Mouse (Mus musculus): Measurements from ENCODE around the gene Prtn3. TPM values are rescaled to one million over a fixed set of nuclear protein-coding genes. Genes with fewer than 3 reads are reported as not detected.

Gene Prtn3
- polyA plus RNA-seq, 1 experiment from 2014 or later, result 19.6 TPM

GRCm38 (mm10) chr10:79853392-79853791 lies 20.9 kb upstream of the Prtn3 start:
- under 1% methylated on average over 15 of the region's 15 CpGs for WGBS
- DNase-seq (ENCODE audit: low spot score) (peak; percentile 87), ATAC-seq (ENCODE audit: insufficient number of reproducible peaks, low FRiP score, low TSS enrichment, low read depth) (peak; percentile 18; the same call in 1 of the 2 replicates)
- peak overlapping the region; percentile 99 for H3K4me3 ChIP-seq (ENCODE audit: low read depth, low read length)
- H3K4me2 ChIP-seq (ENCODE audit: low read depth, severe bottlenecking), result peak overlapping the region; percentile 54
- peaks cover 41% of the 10 kb centered on the region for H3K4me1 ChIP-seq (ENCODE audit: control insufficient read depth, insufficient read depth, low read length)
- peaks cover 11% of the 10 kb centered on the region for H3K36me3 ChIP-seq (ENCODE audit: control insufficient read depth, insufficient read depth, low read length)
- H3K27me3 ChIP-seq (ENCODE audit: control insufficient read depth, insufficient read depth, low read length), result no peaks in the 10 kb centered on the region
- no peaks in the 10 kb centered on the region for H3K9me3 ChIP-seq (ENCODE audit: control insufficient read depth, low read length)
- peak overlapping the region; percentile 77 for H3K9ac ChIP-seq (ENCODE audit: low read length)
- peak overlapping the region; percentile 100 for H3K27ac ChIP-seq (replicated peaks; ENCODE audit: low read depth, low read length)

- ATAC-seq (ENCODE audit: insufficient number of reproducible peaks, low FRiP score, low TSS enrichment, low read depth) (peak; percentile 91), DNase-seq (ENCODE audit: low spot score) (peak; percentile 100)
- peak within 1 kb of the TSS; percentile 99 for H3K9ac ChIP-seq (ENCODE audit: low read length)
- H3K9me3 ChIP-seq (ENCODE audit: control insufficient read depth, low read length), result no peaks in the 10 kb centered on the region
- peak within 1 kb of the TSS; percentile 100 for H3K27ac ChIP-seq (replicated peaks; ENCODE audit: low read depth, low read length)
- peaks cover 42% of the 10 kb centered on the region for H3K4me1 ChIP-seq (ENCODE audit: control insufficient read depth, insufficient read depth, low read length)
- H3K36me3 ChIP-seq (ENCODE audit: control insufficient read depth, insufficient read depth, low read length), result peaks cover 17% of the 10 kb centered on the region
- WGBS, result under 1% methylated on average over 75 of the region's 75 CpGs
- H3K27me3 ChIP-seq (ENCODE audit: control insufficient read depth, insufficient read depth, low read length), result no peaks in the 10 kb centered on the region
- peak within 1 kb of the TSS; percentile 91 for H3K4me2 ChIP-seq (ENCODE audit: low read depth, severe bottlenecking)
- H3K4me3 ChIP-seq (ENCODE audit: low read depth, low read length), result peak within 1 kb of the TSS; percentile 99
Measured at GRCm38 (mm10) chr10:79853860-79854795, 20.1 kb upstream of the Prtn3 start, which contains the start of gene Ptbp1. Ptbp1 (plus strand) TSS chr10:79854427.

DNA sequence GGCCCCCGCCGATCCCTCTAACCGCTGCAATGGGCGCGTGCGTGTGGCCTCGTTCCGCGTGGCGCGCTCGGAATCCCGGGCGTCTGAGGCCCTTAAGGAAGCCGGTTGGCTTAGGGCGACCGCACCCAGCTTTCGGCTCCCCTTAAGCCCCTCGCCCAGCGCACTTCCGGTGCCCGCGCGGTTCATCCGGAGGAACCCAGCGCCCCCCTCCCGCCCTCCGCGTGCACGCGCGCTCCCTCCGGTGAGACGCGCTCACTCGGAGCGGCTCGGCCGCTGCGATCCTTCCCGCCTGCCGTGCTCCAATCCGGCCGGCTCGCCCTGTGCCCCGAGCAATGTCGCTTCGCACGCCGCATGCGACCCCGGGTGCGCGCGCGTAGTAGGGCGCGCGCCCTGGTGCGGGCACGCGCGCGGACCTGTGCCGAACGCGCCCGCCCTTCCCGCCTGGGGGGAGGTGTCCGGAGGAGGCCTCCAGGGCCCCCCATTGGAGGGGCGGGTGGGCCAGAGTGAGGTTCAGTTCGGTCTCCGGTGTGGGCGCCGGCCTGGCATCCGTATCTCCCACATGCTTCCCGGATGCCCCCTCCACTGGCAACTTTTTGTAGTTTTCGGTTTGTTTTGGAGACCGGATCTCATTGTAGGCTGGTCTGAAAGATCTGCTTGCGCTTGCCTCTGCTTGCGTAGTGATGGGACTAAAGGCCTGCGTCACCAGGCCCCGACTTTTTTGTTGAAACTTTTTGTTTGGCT lies 19.3 kb upstream of the Prtn3 start:
- H3K9ac ChIP-seq (ENCODE audit: low read length), result peak overlapping the region; percentile 99
- peak overlapping the region; percentile 91 for H3K4me2 ChIP-seq (ENCODE audit: low read depth, severe bottlenecking)
- no peaks in the 10 kb centered on the region for H3K9me3 ChIP-seq (ENCODE audit: control insufficient read depth, low read length)
- H3K4me1 ChIP-seq (ENCODE audit: control insufficient read depth, insufficient read depth, low read length), result peaks cover 46% of the 10 kb centered on the region
- ATAC-seq (ENCODE audit: insufficient number of reproducible peaks, low FRiP score, low TSS enrichment, low read depth) (peak; percentile 11), DNase-seq (ENCODE audit: low spot score) (peak; percentile 82)
- under 1% methylated on average over 81 of the region's 83 CpGs for WGBS
- no peaks in the 10 kb centered on the region for H3K27me3 ChIP-seq (ENCODE audit: control insufficient read depth, insufficient read depth, low read length)
- H3K27ac ChIP-seq (replicated peaks; ENCODE audit: low read depth, low read length), result peak overlapping the region; percentile 100
- H3K36me3 ChIP-seq (ENCODE audit: control insufficient read depth, insufficient read depth, low read length), result peaks cover 25% of the 10 kb centered on the region
- peak overlapping the region; percentile 99 for H3K4me3 ChIP-seq (ENCODE audit: low read depth, low read length)

DNA sequence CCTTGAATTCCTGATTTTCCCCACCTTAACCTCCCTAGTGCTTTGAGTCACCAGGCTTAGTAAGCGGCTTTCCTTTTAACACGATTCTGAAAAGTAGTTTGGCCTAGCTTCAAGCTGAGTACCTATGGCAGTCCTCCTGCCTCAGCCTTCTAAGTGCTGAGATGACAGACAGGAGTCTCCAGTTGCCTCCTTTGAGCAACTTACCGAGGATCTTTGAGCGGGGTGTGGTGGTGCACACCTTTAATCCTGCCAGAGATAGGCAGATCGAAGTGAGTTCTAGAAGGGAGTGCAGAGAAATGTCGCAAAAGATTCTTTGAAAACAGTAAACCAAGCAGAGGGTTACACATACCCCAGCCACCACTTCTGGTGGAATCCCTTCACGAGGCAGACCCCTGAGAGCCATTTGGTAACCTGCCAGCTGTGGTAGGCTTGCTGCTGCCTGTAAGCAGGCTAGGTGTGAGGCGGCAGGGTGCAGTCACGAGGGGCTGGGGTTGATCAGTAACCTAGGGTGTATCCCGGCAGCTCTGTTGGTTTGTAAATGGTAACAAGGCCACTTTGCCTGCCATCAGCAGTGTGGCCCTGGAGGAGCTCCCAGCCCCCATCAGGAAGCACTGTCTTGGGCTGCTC lies 18.6 kb upstream of the Prtn3 start:
- no peaks in the 10 kb centered on the region for H3K9me3 ChIP-seq (ENCODE audit: control insufficient read depth, low read length)
- H3K4me3 ChIP-seq (ENCODE audit: low read depth, low read length), result peak overlapping the region; percentile 99
- H3K9ac ChIP-seq (ENCODE audit: low read length), result peak overlapping the region; percentile 99
- ATAC-seq (ENCODE audit: insufficient number of reproducible peaks, low FRiP score, low TSS enrichment, low read depth) (no peak), DNase-seq (ENCODE audit: low spot score) (peak; percentile 38)
- 3% methylated on average over 10 of the region's 10 CpGs for WGBS
- H3K4me2 ChIP-seq (ENCODE audit: low read depth, severe bottlenecking), result peak overlapping the region; percentile 91
- peaks cover 46% of the 10 kb centered on the region for H3K4me1 ChIP-seq (ENCODE audit: control insufficient read depth, insufficient read depth, low read length)
- no peaks in the 10 kb centered on the region for H3K27me3 ChIP-seq (ENCODE audit: control insufficient read depth, insufficient read depth, low read length)
- peaks cover 32% of the 10 kb centered on the region for H3K36me3 ChIP-seq (ENCODE audit: control insufficient read depth, insufficient read depth, low read length)
- H3K27ac ChIP-seq (replicated peaks; ENCODE audit: low read depth, low read length), result no peak overlapping the region; the same call in 1 of the 2 replicates

DNA sequence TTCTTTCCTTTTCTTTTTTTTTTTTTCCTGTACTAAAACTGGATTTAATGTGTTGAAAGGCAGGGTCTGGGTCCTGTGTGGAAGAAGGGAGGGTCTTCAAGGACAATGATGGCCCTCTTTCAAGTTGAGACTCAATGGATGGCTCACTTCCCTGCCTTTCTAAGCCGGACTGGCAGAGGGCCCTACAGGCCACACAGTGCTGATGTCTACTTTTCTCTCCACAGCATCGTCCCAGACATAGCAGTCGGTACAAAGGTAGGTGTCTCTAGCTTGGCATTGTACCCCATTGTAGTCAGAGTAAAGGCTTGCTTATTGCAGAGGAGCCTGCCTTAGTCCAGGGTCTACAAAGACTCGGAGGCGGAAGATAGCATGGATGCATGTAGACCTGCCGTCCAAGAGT lies 18.0 kb upstream of the Prtn3 start:
- Histone ChIP-seq H3K36me3 (ENCODE audit: control insufficient read depth, insufficient read depth, low read length) (peaks cover 38% of the 10 kb centered on the region), H3K27ac (replicated peaks; ENCODE audit: low read depth, low read length) (no peak overlapping the region)
- no peak for ATAC-seq (ENCODE audit: insufficient number of reproducible peaks, low FRiP score, low TSS enrichment, low read depth)

DNA sequence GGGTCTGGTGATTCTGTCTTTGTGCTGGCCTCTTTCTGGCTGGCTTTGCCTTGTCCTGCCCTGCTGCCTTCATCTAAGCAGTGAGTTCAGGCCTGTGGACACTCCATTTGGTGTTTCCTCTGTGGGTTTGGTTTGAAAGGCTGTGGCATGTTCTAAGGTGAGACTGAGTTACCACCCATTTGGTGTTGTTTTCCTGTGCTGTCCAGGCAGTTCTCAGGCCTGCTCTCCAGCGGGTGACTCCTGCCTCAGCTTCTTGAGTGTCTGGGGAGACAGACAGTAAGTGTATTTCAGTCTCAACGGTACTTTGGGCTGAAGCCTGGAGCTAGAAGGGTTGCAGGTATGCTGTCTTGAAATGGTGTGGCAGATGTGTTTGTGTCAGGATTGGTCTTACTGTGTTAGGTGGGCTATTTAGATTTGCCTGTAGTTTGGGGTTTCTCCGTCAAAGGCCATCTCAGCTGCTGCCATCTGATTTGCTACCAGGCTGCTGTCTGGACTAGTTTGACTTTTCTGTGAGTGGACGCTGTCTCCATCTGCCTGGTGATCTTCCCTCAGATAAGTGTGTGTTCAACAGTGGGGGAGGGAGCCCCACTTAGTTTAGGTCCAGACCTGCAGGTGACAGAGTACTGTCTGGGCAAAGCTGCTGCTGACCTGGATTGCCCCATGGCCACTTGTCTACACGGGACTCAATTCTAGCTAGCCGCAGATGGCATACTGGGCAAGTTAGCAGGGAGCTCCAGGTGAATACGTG lies 17.4 kb upstream of the Prtn3 start:
- Histone ChIP-seq H3K4me1 (ENCODE audit: control insufficient read depth, insufficient read depth, low read length) (peaks cover 40% of the 10 kb centered on the region), H3K27ac (replicated peaks; ENCODE audit: low read depth, low read length) (no peak overlapping the region), H3K36me3 (ENCODE audit: control insufficient read depth, insufficient read depth, low read length) (peaks cover 43% of the 10 kb centered on the region), H3K4me2 (ENCODE audit: low read depth, severe bottlenecking) (peak overlapping the region; percentile 91), H3K4me3 (ENCODE audit: low read depth, low read length) (peak overlapping the region; percentile 99), H3K9ac (ENCODE audit: low read length) (peak overlapping the region; percentile 99), H3K27me3 (ENCODE audit: control insufficient read depth, insufficient read depth, low read length) (no peaks in the 10 kb centered on the region), H3K9me3 (ENCODE audit: control insufficient read depth, low read length) (no peaks in the 10 kb centered on the region)
- DNase-seq (ENCODE audit: low spot score), result no peak
- ATAC-seq (ENCODE audit: insufficient number of reproducible peaks, low FRiP score, low TSS enrichment, low read depth), result no peak
- 69% methylated on average over 7 of the region's 7 CpGs for WGBS

More for the DNA sequence above, 18.0 kb upstream of the Prtn3 start:
- 66% methylated on average over 6 of the region's 6 CpGs for WGBS
- no peaks in the 10 kb centered on the region for H3K9me3 ChIP-seq (ENCODE audit: control insufficient read depth, low read length)
- peaks cover 46% of the 10 kb centered on the region for H3K4me1 ChIP-seq (ENCODE audit: control insufficient read depth, insufficient read depth, low read length)
- peak overlapping the region; percentile 99 for H3K9ac ChIP-seq (ENCODE audit: low read length)
- H3K27me3 ChIP-seq (ENCODE audit: control insufficient read depth, insufficient read depth, low read length), result no peaks in the 10 kb centered on the region
- peak overlapping the region; percentile 91 for H3K4me2 ChIP-seq (ENCODE audit: low read depth, severe bottlenecking)
- H3K4me3 ChIP-seq (ENCODE audit: low read depth, low read length), result peak overlapping the region; percentile 99
- DNase-seq (ENCODE audit: low spot score), result no peak

GRCm38 (mm10) chr10:79857452-79857811 lies 16.8 kb upstream of the Prtn3 start:
- peaks cover 34% of the 10 kb centered on the region for H3K4me1 ChIP-seq (ENCODE audit: control insufficient read depth, insufficient read depth, low read length)
- no peaks in the 10 kb centered on the region for H3K9me3 ChIP-seq (ENCODE audit: control insufficient read depth, low read length)
- peak overlapping the region; percentile 99 for H3K4me3 ChIP-seq (ENCODE audit: low read depth, low read length)
- no peak for ATAC-seq (ENCODE audit: insufficient number of reproducible peaks, low FRiP score, low TSS enrichment, low read depth)
- no peaks in the 10 kb centered on the region for H3K27me3 ChIP-seq (ENCODE audit: control insufficient read depth, insufficient read depth, low read length)
- H3K36me3 ChIP-seq (ENCODE audit: control insufficient read depth, insufficient read depth, low read length), result peaks cover 48% of the 10 kb centered on the region
- H3K9ac ChIP-seq (ENCODE audit: low read length), result peak overlapping the region; percentile 43
- peak overlapping the region; percentile 91 for H3K4me2 ChIP-seq (ENCODE audit: low read depth, severe bottlenecking)
- 51% methylated on average over 4 of the region's 4 CpGs for WGBS
- no peak for DNase-seq (ENCODE audit: low spot score)
- no peak overlapping the region for H3K27ac ChIP-seq (replicated peaks; ENCODE audit: low read depth, low read length)

Data from limb, embryonic 11.5 days (tissue).